Mouse (Mus musculus): ENCODE results near the gene Ptbp3. TPM values are rescaled to one million over a fixed set of nuclear protein-coding genes. Genes with fewer than 3 reads are reported as not detected.

Ptbp3 gene
- total and polyA plus RNA-seq, 3 experiments: 78.8 to 315 (median 121) TPM

DNA sequence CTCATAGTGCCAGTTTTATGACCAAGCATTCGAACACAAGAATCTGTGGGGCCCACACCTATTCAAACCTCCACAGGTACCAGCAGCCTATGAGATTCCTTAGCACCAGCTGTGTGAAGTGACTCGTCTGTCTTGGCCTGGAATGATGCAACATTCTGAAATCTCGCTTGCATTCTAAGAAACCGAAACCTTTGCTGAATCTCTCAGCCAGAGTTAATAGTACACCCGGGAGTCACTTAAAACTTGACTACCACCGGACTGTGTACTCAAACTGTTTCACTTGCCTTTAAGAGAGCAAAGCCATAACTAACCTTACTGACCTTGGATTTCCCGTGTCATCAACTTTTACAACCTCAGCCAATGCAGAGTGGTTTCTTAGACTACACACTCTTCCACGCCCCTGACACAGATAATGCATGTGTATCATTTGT lies 96.6 kb downstream of the Ptbp3 start:
- peaks cover 26 to 39% of the 10 kb centered on the region in 2 experiments for H3K4me1 ChIP-seq (ENCODE audit: control insufficient read depth in 1 of 2, insufficient read depth in 2 of 2, low read length in 2 of 2)
- peak overlapping the region; percentile 92 for H3K27ac ChIP-seq (ENCODE audit: control insufficient read depth, low read depth, low read length)
- H3K9ac ChIP-seq (ENCODE audit: control insufficient read depth, low read depth, low read length, poor library complexity, severe bottlenecking): peak overlapping the region; percentile 65
- no peaks in the 10 kb centered on the region for H3K27me3 ChIP-seq (ENCODE audit: control insufficient read depth in 1 of 2, insufficient read depth in 2 of 2, low read length in 2 of 2)
- peak overlapping the region; percentile 37 to 73 for H3K4me3 ChIP-seq (ENCODE audit: control insufficient read depth in 1 of 2, insufficient read depth in 1 of 2, low read depth in 2 of 2, low read length in 2 of 2)
- H3K9me3 ChIP-seq (replicated peaks; ENCODE audit: insufficient read depth, low read length): no peaks in the 10 kb centered on the region
- TF ChIP-seq TBP (IDR thresholded peaks at IDR 0.05; ENCODE audit: low read depth, low read length) (peak; percentile 44; the same call in 1 of the 2 replicates), USF1 (IDR thresholded peaks at IDR 0.05; ENCODE audit: low read depth, low read length) (no peak), MAZ (IDR thresholded peaks at IDR 0.05; ENCODE audit: low read depth, low read length) (no peak), POLR2AphosphoS2 (IDR thresholded peaks at IDR 0.05; ENCODE audit: low read length) (no peak), MEF2A (IDR thresholded peaks at IDR 0.05; ENCODE audit: extremely low read depth, insufficient replicate concordance, low read depth, low read length, poor library complexity, severe bottlenecking) (no peak), MXI1 (IDR thresholded peaks at IDR 0.05; ENCODE audit: low read depth, low read length) (peak; percentile 71; the same call in 1 of the 2 replicates), RCOR1 (IDR thresholded peaks at IDR 0.05; ENCODE audit: low read depth, low read length) (no peak), SIN3A (IDR thresholded peaks at IDR 0.05; ENCODE audit: low read length) (0 out of 2 replicates have a peak, but pooled peaks have one; percentile 30), USF2 (IDR thresholded peaks at IDR 0.05; ENCODE audit: borderline replicate concordance in 1 of 2, insufficient read depth in 1 of 2, low read depth in 1 of 2, low read length in 2 of 2) (no peak), BHLHE40 (IDR thresholded peaks at IDR 0.05; ENCODE audit: borderline replicate concordance, low read depth, low read length) (no peak), NRF1 (IDR thresholded peaks at IDR 0.05; ENCODE audit: insufficient read depth, low read depth, low read length, poor library complexity, severe bottlenecking) (no peak), ZNF384 (IDR thresholded peaks at IDR 0.05; ENCODE audit: low read depth, low read length) (no peak), GATA1 (IDR thresholded peaks at IDR 0.05; ENCODE audit: low read depth, low read length) (0 out of 2 replicates have a peak, but pooled peaks have one; percentile 12), EP300 (IDR thresholded peaks at IDR 0.05; ENCODE audit: low read depth in 1 of 2, low read length in 2 of 2) (peak; percentile 27 to 56; a peak in 1 of 4 replicates), MYB (IDR thresholded peaks at IDR 0.05; ENCODE audit: low read depth, low read length) (no peak), POLR2AphosphoS5 (IDR thresholded peaks at IDR 0.05; ENCODE audit: borderline replicate concordance, low read depth, low read length) (no peak), MAX (IDR thresholded peaks at IDR 0.05; ENCODE audit: low read length) (peak; percentile 58), E2F4 (IDR thresholded peaks at IDR 0.05; ENCODE audit: borderline replicate concordance, low read depth, low read length) (no peak), HCFC1 (IDR thresholded peaks at IDR 0.05; ENCODE audit: low read depth, low read length) (0 out of 2 replicates have a peak, but pooled peaks have one; percentile 23), NELFE (IDR thresholded peaks at IDR 0.05; ENCODE audit: low read depth, low read length) (peak; percentile 48; the same call in 1 of the 2 replicates), ETS1 (IDR thresholded peaks at IDR 0.05; ENCODE audit: low read depth, low read length) (peak; percentile 82), CHD2 (IDR thresholded peaks at IDR 0.05; ENCODE audit: low read length) (no peak)
- DNase-seq (ENCODE audit: low read depth, low spot score): peak; percentile 90
- peaks cover 0 to 33% of the 10 kb centered on the region in 2 experiments; a peak in 2 of 4 replicates for H3K36me3 ChIP-seq (ENCODE audit: control insufficient read depth in 1 of 2, insufficient read depth in 2 of 2, low read length in 2 of 2)
- H3K79me2 ChIP-seq (ENCODE audit: control insufficient read depth, insufficient read depth, low read length, poor library complexity): no peaks in the 10 kb centered on the region; the same call in 1 of the 2 replicates
